Mouse (Mus musculus) midbrain, embryonic 14.5 days (tissue): ENCODE data around the gene Agbl4. TPM values are rescaled to one million over a fixed set of nuclear protein-coding genes. Genes with fewer than 3 reads are reported as not detected.
A peak's percentile ranks its signal among the peaks of the same experiment; 100 is the strongest.

Source experiments
- ATAC-seq: fragments of 200-750 bp; cut with Nextera tagmentation; 2 replicates; pipeline ENCODE4 v1.8.0; 2017; ENCODE audit warnings: moderate number of reproducible peaks, moderate library complexity; ENCODE audit not compliant: low FRiP score, low TSS enrichment
- DNase-seq: peaks from one replicate; pipeline ENCODE4 v3.0.0-alpha.2; 2015
- H3K27ac ChIP-seq: fragments of 300-500 bp; sonication (generic); replicated peaks from 2 replicates; pipeline ENCODE4 v1.5.1; 2014; ENCODE audit warnings: mild to moderate bottlenecking, low read depth, low read length, moderate library complexity
- H3K27me3 ChIP-seq: fragments of 300-500 bp; sonication (generic); 2 replicates; pipeline ENCODE4 v1.6.1; 2014; ENCODE audit warnings: low read length, control low read depth, mixed read lengths; ENCODE audit not compliant: control insufficient read depth, insufficient read depth
- H3K36me3 ChIP-seq: fragments of 300-500 bp; sonication (generic); 2 replicates; pipeline ENCODE4 v1.6.1; 2014; ENCODE audit warnings: low read length, control low read depth; ENCODE audit not compliant: control insufficient read depth, insufficient read depth
- H3K4me1 ChIP-seq: fragments of 300-500 bp; sonication (generic); 2 replicates; pipeline ENCODE4 v1.6.1; 2014; ENCODE audit warnings: mild to moderate bottlenecking, antibody characterized with exemption, low read length, control low read depth; ENCODE audit not compliant: control insufficient read depth, insufficient read depth
- H3K4me2 ChIP-seq: fragments of 300-500 bp; sonication (generic); 2 replicates; pipeline ENCODE4 v1.6.1; 2014; ENCODE audit warnings: mild to moderate bottlenecking, low read length, moderate library complexity
- H3K4me3 ChIP-seq: fragments of 300-500 bp; sonication (generic); replicated peaks from 2 replicates; pipeline ENCODE4 v1.5.1; 2014; ENCODE audit warnings: low read depth, low read length
- H3K9ac ChIP-seq: fragments of 300-500 bp; sonication (generic); replicated peaks from 2 replicates; pipeline ENCODE4 v1.6.1; 2014; ENCODE audit warnings: mild to moderate bottlenecking, low read length, moderate library complexity
- H3K9me3 ChIP-seq: fragments of 300-500 bp; sonication (generic); 2 replicates; pipeline ENCODE4 v1.6.1; 2016; ENCODE audit warnings: low read length, control low read depth, mixed read lengths; ENCODE audit not compliant: control insufficient read depth
- WGBS: fragments of 180-500 bp; shearing (Covaris S2); extraction: QIAGEN DNeasy Blood & Tissue Kit; methylation state at CpG from one replicate; pipeline ENCODE4 v1.1.7; 2014; 5-methylcytosine and 5-hydroxymethylcytosine counted together
- polyA plus RNA-seq: library from polyadenylated mRNA; unstranded; fragments of >200 nt; fragmentation: Nextera tagmentation; extraction: Ambion mirVana; gene quantifications from 2 replicates; pipeline ENCODE4 v1.2.1, GENCODE M21; 2014

Agbl4 gene
- polyA plus RNA-seq, 1 experiment from 2014 or later, result 2.2 TPM

GRCm38 (mm10) chr4:111019376-111019775 lies 621.9 kb downstream of the Agbl4 start:
- Histone ChIP-seq H3K27ac (no peak overlapping the region), H3K9ac (no peak overlapping the region), H3K4me1 (no peaks in the 10 kb centered on the region), H3K4me2 (no peak overlapping the region), H3K4me3 (no peak overlapping the region), H3K9me3 (no peaks in the 10 kb centered on the region), H3K36me3 (no peaks in the 10 kb centered on the region), H3K27me3 (no peaks in the 10 kb centered on the region)
- DNase-seq (no peak), ATAC-seq (no peak)
- WGBS, result 95% methylated on average over 4 of the region's 4 CpGs

GRCm38 (mm10) chr4:111067330-111067729 lies 669.9 kb downstream of the Agbl4 start:
- DNase-seq, result no peak
- H3K4me3 ChIP-seq, result no peak overlapping the region
- H3K9ac ChIP-seq, result no peak overlapping the region
- no peak overlapping the region for H3K27ac ChIP-seq
- H3K27me3 ChIP-seq, result no peaks in the 10 kb centered on the region
- H3K36me3 ChIP-seq, result no peaks in the 10 kb centered on the region
- no peak for ATAC-seq
- H3K4me2 ChIP-seq, result no peak overlapping the region
- WGBS, result 94% methylated on average over 3 of the region's 3 CpGs
- H3K9me3 ChIP-seq, result no peaks in the 10 kb centered on the region
- no peaks in the 10 kb centered on the region for H3K4me1 ChIP-seq

GRCm38 (mm10) chr4:111073738-111074497 lies 676.5 kb downstream of the Agbl4 start:
- H3K4me2 ChIP-seq, result no peak overlapping the region
- no peak for DNase-seq

GRCm38 (mm10) chr4:111074701-111075154 lies 677.3 kb downstream of the Agbl4 start:
- Histone ChIP-seq H3K4me3 (no peak overlapping the region), H3K9me3 (no peaks in the 10 kb centered on the region), H3K4me2 (no peak overlapping the region), H3K9ac (no peak overlapping the region), H3K27ac (no peak overlapping the region), H3K36me3 (no peaks in the 10 kb centered on the region), H3K4me1 (no peaks in the 10 kb centered on the region), H3K27me3 (no peaks in the 10 kb centered on the region)
- no peak for ATAC-seq
- DNase-seq, result no peak
- WGBS, result 82% methylated on average over 6 of the region's 6 CpGs

More at GRCm38 (mm10) chr4:111073738-111074497, 676.5 kb downstream of the Agbl4 start:
- Histone ChIP-seq H3K36me3 (no peaks in the 10 kb centered on the region), H3K4me1 (no peaks in the 10 kb centered on the region), H3K4me3 (no peak overlapping the region), H3K27me3 (no peaks in the 10 kb centered on the region), H3K27ac (no peak overlapping the region), H3K9me3 (no peaks in the 10 kb centered on the region), H3K9ac (no peak overlapping the region)
- no peak for ATAC-seq
- WGBS, result 68% methylated on average over 7 of the region's 7 CpGs

GRCm38 (mm10) chr4:111077810-111078209 lies 680.3 kb downstream of the Agbl4 start:
- Histone ChIP-seq H3K4me3 (no peak overlapping the region), H3K4me2 (no peak overlapping the region), H3K36me3 (no peaks in the 10 kb centered on the region), H3K27me3 (no peaks in the 10 kb centered on the region), H3K4me1 (no peaks in the 10 kb centered on the region), H3K9ac (no peak overlapping the region), H3K27ac (no peak overlapping the region), H3K9me3 (no peaks in the 10 kb centered on the region)
- ATAC-seq, result no peak; the same call in 1 of the 2 replicates
- 93% methylated on average over 3 of the region's 3 CpGs for WGBS
- no peak for DNase-seq

GRCm38 (mm10) chr4:111085330-111085729 lies 687.9 kb downstream of the Agbl4 start:
- 91% methylated on average over 1 of the region's 1 CpGs for WGBS
- no peak overlapping the region for H3K27ac ChIP-seq
- H3K27me3 ChIP-seq, result no peaks in the 10 kb centered on the region

GRCm38 (mm10) chr4:111136217-111137147 lies 739.0 kb downstream of the Agbl4 start:
- no peaks in the 10 kb centered on the region for H3K9me3 ChIP-seq
- WGBS, result 62% methylated on average over 3 of the region's 3 CpGs
- peak; percentile 45 for DNase-seq

More at GRCm38 (mm10) chr4:111085330-111085729, 687.9 kb downstream of the Agbl4 start:
- no peak overlapping the region for H3K4me3 ChIP-seq
- H3K4me1 ChIP-seq, result no peaks in the 10 kb centered on the region
- no peak overlapping the region for H3K4me2 ChIP-seq
- no peaks in the 10 kb centered on the region for H3K9me3 ChIP-seq
- no peak for ATAC-seq
- no peak overlapping the region for H3K9ac ChIP-seq
- H3K36me3 ChIP-seq, result no peaks in the 10 kb centered on the region
- no peak for DNase-seq

GRCm38 (mm10) chr4:111147748-111148147 lies 750.3 kb downstream of the Agbl4 start:
- H3K4me3 ChIP-seq, result no peak overlapping the region
- H3K27me3 ChIP-seq, result no peaks in the 10 kb centered on the region
- no peak overlapping the region for H3K4me2 ChIP-seq
- 89% methylated on average over 1 of the region's 1 CpGs for WGBS
- ATAC-seq, result no peak
- no peaks in the 10 kb centered on the region for H3K36me3 ChIP-seq
- H3K9ac ChIP-seq, result no peak overlapping the region
- peak; percentile 9 for DNase-seq
- no peaks in the 10 kb centered on the region for H3K9me3 ChIP-seq
- no peak overlapping the region for H3K27ac ChIP-seq
- H3K4me1 ChIP-seq, result no peaks in the 10 kb centered on the region

More at GRCm38 (mm10) chr4:111136217-111137147, 739.0 kb downstream of the Agbl4 start:
- Histone ChIP-seq H3K9ac (no peak overlapping the region), H3K27ac (no peak overlapping the region), H3K4me2 (no peak overlapping the region), H3K4me1 (no peaks in the 10 kb centered on the region), H3K36me3 (no peaks in the 10 kb centered on the region), H3K27me3 (no peaks in the 10 kb centered on the region), H3K4me3 (no peak overlapping the region)
- peak; percentile 46; the same call in 1 of the 2 replicates for ATAC-seq
